Mouse (Mus musculus) adrenal gland, postnatal 4 days (tissue): ENCODE results near the gene Rps8. TPM values are rescaled to one million over a fixed set of nuclear protein-coding genes. Genes with fewer than 3 reads are reported as not detected.
"Not testable (repeated sequence)": the region's sequence is repeated elsewhere in the genome, so short reads cannot be mapped to it uniquely, and the experiment has no call there.

Experiments
- DNase-seq, 2 experiments: peaks; one replicate each; pipeline ENCODE4 v3.0.0; 2021 to 2022; ENCODE audit warnings: low spot score in 2 of 2, mixed read lengths in 2 of 2
- long read RNA-seq, 2 experiments: library from polyadenylated mRNA; stranded (forward); transcript quantifications; one replicate each; pipeline ENCODE4 v2.0.0; 2021
- total RNA-seq, 2 experiments: library from RNA; stranded (reverse); gene quantifications; 2 replicates each; pipeline ENCODE4 v1.2.3; 2021

Gene Rps8
- total RNA-seq = 1,000 to 10,000 TPM; 1,506 to 1,548 TPM
- long read RNA-seq, experiment 1, transcript Rps8-201 (6 exons, 860 nt) = major isoform, 351 of 387 reads
- long read RNA-seq, experiment 1, partial matches to known transcripts = 26 of 387 reads
- long read RNA-seq, experiment 1, other reads (novel, unspliced or antisense) = 6 of 387 reads
- long read RNA-seq, experiment 2, transcript Rps8-203 (2 exons, 353 nt) = minor isoform, 8 of 365 reads
- long read RNA-seq, experiment 2, transcript Rps8-201 (6 exons, 860 nt) = major isoform, 308 of 365 reads
- long read RNA-seq, experiment 2, partial matches to known transcripts = 46 of 365 reads
- long read RNA-seq, experiment 2, other reads (novel, unspliced or antisense) = 2 of 365 reads

- peak; percentile 64 to 67 for DNase-seq
Measured at GRCm38 (mm10) chr4:117155792-117156355, at the start of gene Rps8. Gene Rps8, minus strand, starts transcription at chr4:117156243.

DNA sequence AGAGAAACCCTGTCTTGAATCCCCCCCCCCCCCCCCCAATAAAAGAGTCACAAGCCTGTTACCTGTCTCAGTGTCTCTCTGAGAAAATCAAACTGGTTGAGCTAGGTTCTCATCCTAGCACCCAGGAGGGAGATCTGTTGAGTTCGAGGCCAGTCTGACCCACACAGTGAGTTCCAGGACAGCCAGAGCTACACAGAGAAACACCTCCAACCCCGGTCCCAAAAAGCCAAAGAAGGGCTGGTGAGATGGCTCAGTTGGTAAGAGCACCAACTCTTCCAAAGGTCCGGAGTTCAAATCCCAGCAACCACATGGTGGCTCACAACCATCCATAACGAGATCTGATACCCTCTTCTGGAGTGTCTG, 46.9 kb upstream of the Rps8 start:
- DNase-seq = no peak

DNA sequence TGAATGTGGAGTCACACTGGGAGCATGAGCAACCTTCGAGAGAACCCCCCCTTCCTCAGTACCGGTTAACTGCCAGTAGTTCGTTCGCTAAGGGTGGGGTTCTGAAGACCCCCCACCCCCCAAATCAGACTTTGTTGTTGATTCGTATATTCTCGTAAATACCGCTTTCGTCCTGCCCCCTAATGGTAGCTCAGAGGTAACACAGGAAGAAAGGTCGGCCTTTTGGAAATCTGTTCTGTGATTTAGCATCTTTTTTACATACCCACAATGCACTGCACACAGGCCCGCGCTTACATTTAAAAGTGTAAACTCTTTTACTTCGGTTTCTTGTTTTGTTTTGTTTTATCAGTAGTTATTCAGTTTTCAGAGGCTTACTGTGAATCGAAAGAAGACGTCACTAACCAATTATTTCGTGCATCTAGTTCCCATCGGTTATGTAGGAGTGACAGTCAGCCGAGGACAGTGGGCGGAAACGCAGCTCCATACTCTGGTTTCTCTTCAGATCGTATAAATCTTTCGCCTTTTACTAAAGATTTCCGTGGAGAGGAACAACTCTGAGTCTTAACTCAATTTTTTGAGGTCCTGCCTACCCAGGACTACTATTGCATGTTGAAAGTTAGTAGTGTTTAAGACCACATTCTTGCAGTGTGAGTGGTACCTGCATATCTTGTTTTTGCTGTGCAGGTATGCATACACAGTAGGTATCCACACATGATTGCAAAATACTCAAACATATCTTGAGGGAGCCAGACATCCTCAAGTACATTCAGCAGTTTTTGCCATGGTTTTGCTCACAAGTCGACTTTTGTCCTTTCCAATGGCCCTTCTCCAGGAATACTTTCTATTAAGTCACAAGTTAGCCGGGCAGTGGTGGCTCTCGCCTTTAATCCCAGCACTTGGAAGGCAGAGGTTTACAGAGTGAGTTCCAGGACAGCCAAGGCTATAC, 46.3 kb upstream of the Rps8 start:
- DNase-seq = no peak

DNA sequence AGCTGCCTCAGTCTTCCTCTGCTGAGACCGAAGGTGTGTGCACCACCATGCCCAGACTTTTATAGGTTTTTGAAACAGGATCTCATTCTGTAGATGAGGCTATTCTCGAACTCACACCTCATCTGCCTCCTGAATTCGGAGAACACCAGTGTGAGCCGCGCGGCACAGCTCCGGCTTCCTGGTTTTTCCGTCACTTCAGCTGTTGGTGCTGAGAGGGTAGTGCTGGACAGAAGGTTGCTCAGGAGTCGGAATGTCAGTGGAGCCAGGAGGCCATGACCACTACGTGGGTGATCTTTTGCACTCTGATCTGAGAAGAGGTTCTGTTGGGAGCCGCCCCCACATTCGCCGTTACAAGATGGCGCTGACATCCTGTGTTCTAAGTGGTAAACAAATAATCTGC, 35.8 kb upstream of the Rps8 start:
- no peak for DNase-seq

GRCm38 (mm10) chr4:117190660-117191059, 34.6 kb upstream of the Rps8 start:
- no peak for DNase-seq

DNA sequence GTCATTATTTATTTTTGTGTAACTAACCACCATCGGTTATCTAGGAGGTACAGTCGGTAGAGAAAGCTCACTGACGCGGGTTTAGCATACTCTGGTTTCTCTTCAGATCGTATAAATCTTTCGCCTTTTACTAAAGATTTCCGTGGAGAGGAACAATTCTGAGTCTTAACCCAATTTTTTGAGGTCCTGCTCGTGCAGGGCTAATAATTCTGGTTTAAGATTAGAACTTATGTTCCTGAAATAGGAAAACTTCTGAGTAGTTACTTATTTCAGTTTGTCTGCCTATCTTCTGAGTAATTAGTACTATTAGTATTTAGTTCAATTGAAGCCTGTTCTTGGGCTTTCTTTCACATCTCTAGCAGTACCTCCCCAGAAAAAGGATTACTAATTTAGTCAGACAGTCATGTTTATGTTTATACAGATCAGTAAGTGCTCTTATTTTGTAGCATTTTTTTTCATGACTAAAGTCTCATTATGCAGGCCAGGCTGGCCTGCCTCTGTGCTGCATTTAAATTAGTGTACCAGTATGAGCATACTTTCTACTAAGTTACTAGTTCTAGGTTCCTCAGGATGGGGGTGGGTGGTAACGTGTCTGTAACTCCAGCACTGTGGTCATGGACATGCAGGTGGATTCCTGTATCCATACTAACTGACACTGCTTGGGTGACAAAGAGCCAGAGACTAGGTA, 34.0 kb upstream of the Rps8 start:
- DNase-seq = no peak

GRCm38 (mm10) chr4:117189382-117189855, 33.4 kb upstream of the Rps8 start:
- peak; percentile 23 to 70 for DNase-seq

GRCm38 (mm10) chr4:117188969-117189368, 32.9 kb upstream of the Rps8 start:
- no peak for DNase-seq

- not testable (repeated sequence) for DNase-seq
Measured at GRCm38 (mm10) chr4:117182759-117183096, 26.7 kb upstream of the Rps8 start.

- peak; percentile 75 to 79 for DNase-seq
Measured at GRCm38 (mm10) chr4:117181863-117182758, 26.1 kb upstream of the Rps8 start, which contains the start of gene Kif2c. Gene Kif2c, minus strand, starts transcription at chr4:117182639.

DNA sequence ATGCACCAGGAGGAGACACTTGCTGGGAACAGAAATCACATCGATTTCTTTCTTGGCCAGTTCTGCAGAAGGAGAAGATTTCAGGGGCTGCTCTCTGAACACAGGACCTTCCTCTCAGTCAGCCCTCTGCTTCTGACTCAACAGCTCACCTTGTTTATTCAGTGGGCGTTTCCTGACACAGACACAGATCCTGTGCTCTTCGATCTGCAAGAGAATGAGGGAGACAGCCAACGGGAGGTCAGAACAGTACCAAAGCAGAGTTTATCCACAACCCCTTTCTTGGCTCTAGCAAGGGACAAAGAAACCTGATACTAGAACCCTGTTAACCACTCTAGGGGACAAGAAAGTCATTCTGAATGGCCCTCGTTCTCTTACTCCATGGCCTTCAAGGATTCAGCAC, 13.9 kb upstream of the Rps8 start:
- DNase-seq = no peak

DNA sequence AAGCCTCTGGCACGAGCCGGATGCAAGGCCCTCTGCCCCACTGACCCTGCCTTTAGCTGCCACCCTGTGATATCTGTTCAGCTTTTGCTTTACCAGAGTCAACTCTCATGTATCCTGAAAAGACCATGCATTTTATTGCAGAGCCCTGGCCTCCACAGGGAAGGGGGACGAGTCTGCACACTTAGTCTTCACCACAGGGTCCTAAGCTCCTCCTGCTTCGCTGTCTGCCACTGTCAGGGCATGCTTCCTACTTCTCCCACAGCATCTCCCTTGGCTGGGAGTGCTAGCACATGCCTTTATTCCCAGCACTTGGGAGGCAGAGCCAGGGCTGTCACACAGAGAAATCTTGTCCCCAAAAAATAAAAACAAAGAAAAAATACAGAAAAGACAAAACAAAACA, 5.1 kb upstream of the Rps8 start:
- no peak for DNase-seq

DNA sequence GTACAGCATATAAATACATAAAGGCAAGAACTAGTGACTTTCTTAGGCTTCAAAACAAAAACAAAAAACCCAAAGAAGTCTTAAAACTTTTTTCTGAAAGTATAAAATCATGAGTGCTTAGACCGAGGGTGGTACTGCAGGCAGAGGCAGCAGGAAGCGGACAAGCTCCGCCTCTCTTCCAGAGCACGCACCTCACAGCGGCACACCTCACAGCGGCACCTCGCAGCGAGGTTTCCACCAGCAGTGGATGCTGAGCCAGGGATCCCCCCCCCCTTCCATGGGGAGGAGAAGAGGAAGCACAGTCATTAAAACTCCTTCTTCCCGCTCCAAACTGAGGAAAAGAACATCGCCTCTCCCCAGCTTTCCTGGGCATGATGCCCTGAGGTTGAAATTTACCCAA, 3.6 kb upstream of the Rps8 start:
- DNase-seq = no peak

- no peak for DNase-seq
Measured at GRCm38 (mm10) chr4:117156372-117156771, 329 bp upstream of the Rps8 start.

DNA sequence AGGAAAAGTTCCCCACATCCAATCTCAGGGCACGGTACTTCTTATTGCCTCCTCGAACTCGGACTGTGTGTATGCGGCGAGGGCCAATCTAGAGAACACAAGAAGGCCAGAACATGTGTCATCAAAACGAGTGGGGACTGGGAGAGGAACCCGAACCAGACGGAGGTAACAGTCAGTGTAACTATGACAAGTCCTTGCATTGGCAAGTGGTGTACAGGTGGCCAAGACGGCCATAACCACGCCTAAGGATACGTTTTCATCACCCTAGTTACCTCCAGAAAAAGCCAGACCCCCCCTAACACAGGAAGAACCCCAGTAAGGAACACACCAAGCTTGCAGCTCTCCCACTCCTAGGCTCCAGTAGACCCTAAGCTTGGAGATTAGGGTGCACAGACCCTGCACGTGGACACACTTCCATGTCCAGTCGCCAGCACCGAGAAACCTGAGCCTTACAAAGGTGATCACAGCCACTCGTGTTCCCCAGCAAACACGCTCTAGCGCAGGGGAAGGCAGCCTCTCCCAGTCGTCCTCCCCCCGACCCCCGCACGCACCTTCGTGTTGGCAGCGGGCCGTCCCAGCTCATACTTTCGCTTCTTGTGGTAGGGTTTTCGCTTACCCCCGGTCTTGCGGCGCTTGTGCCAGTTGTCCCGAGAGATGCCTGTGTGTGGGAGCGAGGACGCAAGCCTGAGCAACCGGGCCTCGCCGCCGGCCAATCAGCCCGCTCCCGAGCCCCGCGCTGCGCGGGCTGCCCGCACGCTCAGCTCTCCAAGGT, 837 bp downstream of the Rps8 start:
- no peak for DNase-seq

GRCm38 (mm10) chr4:117152714-117153113, 3.3 kb downstream of the Rps8 start:
- no peak for DNase-seq

GRCm38 (mm10) chr4:117151416-117151815, 4.6 kb downstream of the Rps8 start:
- DNase-seq = no peak

DNA sequence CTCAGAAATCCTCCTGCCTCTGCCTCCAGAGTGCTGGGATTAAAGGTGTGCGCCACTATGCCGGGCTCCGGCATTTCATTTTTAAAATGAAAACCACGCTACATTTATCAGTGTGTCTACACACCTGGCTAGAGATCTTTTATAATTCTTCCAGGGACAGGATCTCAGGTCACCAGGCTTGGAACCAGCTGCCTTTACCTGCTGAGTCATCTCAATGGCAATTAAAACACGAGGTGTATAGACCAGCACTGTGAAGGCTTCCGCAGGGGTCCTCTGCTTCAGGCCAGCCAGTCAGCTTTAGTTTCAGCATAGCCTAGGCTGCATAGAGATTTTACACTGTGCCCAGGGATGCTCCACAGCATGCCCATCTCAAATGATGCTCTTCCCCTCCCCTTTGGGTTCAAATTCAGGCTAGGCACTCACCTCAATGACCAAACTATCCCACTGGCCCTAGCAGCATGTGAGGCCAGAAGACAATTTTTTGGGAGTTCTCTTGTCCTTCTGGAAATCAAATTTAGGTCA, 5.8 kb downstream of the Rps8 start:
- DNase-seq = no peak
